Mouse (Mus musculus) thymus, adult 2 months (tissue): ENCODE results near the gene Prss35. TPM values are rescaled to one million over a fixed set of nuclear protein-coding genes. Genes with fewer than 3 reads are reported as not detected.

Experiments
- DNase-seq: peaks from one replicate; pipeline ENCODE4 v3.0.0; 2021
- H3K27ac ChIP-seq: fragments of 200-500 bp; 2 replicates; pipeline ENCODE4 v1.5.1; 2012; ENCODE audit warnings: low read length, control low read depth; ENCODE audit not compliant: control insufficient read depth, insufficient read depth
- H3K27me3 ChIP-seq: fragments of 200-500 bp; 2 replicates; pipeline ENCODE4 v1.6.1; 2012; ENCODE audit warnings: mild to moderate bottlenecking, low read length, moderate library complexity, mixed read lengths; ENCODE audit not compliant: control insufficient read depth, insufficient read depth
- H3K36me3 ChIP-seq: fragments of 200-500 bp; 2 replicates; pipeline ENCODE4 v1.6.1; 2012; ENCODE audit warnings: mild to moderate bottlenecking, low read length, moderate library complexity; ENCODE audit not compliant: control insufficient read depth, insufficient read depth
- H3K4me1 ChIP-seq: fragments of 200-500 bp; replicated peaks from 2 replicates; pipeline ENCODE4 v1.6.1; 2012; ENCODE audit warnings: low read length; ENCODE audit not compliant: control insufficient read depth, insufficient read depth
- H3K4me3 ChIP-seq: fragments of 200-500 bp; 2 replicates; pipeline ENCODE4 v1.5.1; 2012; ENCODE audit warnings: mild to moderate bottlenecking, low read length, control low read depth, moderate library complexity; ENCODE audit not compliant: control insufficient read depth, insufficient read depth
- CTCF ChIP-seq: fragments of 200-500 bp; IDR thresholded peaks from 2 replicates; pipeline ENCODE4 v1.5.1; 2012; ENCODE audit warnings: mild to moderate bottlenecking, control low read depth, low read length, moderate library complexity, borderline replicate concordance; ENCODE audit not compliant: control insufficient read depth, poor library complexity, insufficient read depth; ENCODE audit errors: extremely low read depth
- POLR2A ChIP-seq: fragments of 200-500 bp; IDR thresholded peaks from 2 replicates; pipeline ENCODE4 v1.6.1; 2012; ENCODE audit warnings: mild to moderate bottlenecking, low read length, control low read depth, moderate library complexity; ENCODE audit not compliant: control insufficient read depth, poor library complexity, insufficient read depth; ENCODE audit errors: extremely low read depth
- WGBS: fragments of 180-500 bp; shearing (Covaris S2); methylation state at CpG from one replicate; pipeline ENCODE4 v1.1.7; 2018; 5-methylcytosine and 5-hydroxymethylcytosine counted together
- polyA plus RNA-seq: library from polyadenylated mRNA; depleted of rRNA; stranded (reverse); fragments of >200 nt; gene quantifications from 2 replicates; pipeline ENCODE4 v1.2.3, GENCODE M21; 2012

Prss35 gene
- polyA plus RNA-seq, 1 experiment: 0.16 TPM

DNA sequence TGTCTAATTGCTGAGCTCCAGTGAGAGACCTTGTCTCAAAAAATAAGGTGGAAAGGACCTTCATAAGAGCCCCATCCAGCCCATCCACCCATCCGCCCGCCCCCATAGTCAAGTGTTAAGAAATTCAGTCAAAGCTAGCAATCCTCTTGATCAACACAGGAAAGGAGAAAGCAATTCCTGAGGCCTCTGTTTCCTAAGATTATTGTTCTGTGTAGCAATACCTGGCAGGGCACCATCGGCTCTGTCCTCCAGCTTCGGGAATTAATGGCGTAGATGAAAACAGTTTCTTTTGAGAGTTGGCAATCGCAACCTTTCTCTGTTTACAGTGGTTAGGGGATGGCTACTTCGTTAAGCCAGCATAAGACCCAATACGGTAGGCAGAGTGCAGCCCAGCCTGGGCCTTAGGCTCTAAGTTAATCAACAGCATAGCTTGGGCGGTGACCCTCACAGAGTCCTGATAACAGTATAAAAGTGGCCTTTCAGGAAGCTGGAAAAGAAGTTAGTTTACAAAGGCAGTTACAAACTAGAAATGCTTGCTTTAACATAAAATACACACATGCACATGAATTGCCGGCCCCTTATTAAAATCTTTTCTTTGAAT, 15.1 kb upstream of the Prss35 start:
- Histone ChIP-seq H3K36me3 (no peaks in the 10 kb centered on the region), H3K4me1 (no peaks in the 10 kb centered on the region), H3K27ac (no peak overlapping the region), H3K4me3 (no peak overlapping the region), H3K27me3 (no peaks in the 10 kb centered on the region)
- TF ChIP-seq CTCF: no peak
- TF ChIP-seq POLR2A: no peak
- 88% methylated on average over 10 of the region's 10 CpGs for WGBS
- DNase-seq: no peak

DNA sequence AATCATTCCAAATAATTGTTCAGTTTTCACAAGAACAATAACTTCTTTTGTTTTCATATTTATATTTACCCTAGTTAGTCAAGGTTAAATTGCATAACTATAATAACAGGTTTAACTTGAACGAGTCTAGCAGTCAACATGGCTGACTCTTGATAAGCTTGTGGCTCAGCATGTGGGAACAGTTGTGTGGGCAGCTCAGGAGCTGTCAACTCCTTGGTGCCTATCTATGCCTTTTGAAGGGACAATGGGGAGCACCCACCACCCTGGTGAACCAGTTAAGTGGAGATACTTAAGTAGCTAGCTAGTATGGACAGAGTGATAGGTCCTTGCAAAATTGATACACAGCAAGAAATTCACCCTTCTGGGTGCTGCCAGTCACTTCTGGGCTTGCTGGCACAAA, 14.4 kb upstream of the Prss35 start:
- WGBS: 68% methylated on average over 1 of the region's 1 CpGs
- TF ChIP-seq CTCF: no peak
- no peak for TF ChIP-seq POLR2A
- no peak for DNase-seq
- Histone ChIP-seq H3K4me3 (no peak overlapping the region), H3K36me3 (no peaks in the 10 kb centered on the region), H3K4me1 (no peaks in the 10 kb centered on the region), H3K27ac (no peak overlapping the region), H3K27me3 (no peaks in the 10 kb centered on the region)

DNA sequence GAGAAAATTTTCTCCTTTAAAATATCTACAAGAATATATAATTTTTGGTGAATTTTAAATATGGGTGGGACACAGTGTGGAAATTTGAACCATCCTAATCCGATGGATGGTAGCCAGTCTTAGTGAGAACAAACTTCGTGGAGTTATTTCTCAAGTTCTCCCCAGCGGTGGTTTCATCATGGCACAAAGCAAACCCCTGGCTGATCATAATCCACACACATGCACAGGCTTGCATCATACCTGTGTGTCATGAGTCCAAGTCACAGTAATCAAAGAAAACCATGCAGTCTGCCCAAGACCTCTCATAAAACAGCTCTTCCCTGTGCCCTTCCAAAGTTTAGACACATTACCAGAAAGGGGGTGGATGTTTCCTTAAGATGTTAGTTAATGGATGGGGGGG, 13.6 kb upstream of the Prss35 start:
- 92% methylated on average over 3 of the region's 3 CpGs for WGBS
- DNase-seq: no peak
- H3K4me3 ChIP-seq: no peak overlapping the region
- no peak overlapping the region for H3K27ac ChIP-seq
- TF ChIP-seq CTCF (no peak), POLR2A (no peak)
- H3K36me3 ChIP-seq: no peaks in the 10 kb centered on the region
- no peaks in the 10 kb centered on the region for H3K4me1 ChIP-seq
- H3K27me3 ChIP-seq: no peaks in the 10 kb centered on the region

DNA sequence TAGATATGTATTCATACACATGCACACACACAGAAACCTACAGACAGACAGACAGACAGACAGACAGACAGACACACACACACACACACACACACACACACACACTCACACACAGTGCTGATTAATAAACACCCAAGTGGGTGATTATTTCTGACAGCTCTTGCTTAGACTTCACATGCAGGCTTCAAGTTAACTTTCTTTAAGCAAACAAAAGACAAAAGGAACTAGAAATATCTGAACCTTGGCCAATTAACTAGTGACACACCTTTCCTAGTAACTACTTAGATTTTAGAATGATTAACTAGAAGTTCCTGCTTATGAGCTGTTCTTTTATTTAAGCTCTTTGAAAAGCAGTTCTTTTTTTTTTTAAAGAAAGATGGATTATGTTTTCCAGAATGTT, 9.1 kb upstream of the Prss35 start:
- no peaks in the 10 kb centered on the region for H3K4me1 ChIP-seq
- no peak overlapping the region for H3K4me3 ChIP-seq
- no peaks in the 10 kb centered on the region for H3K27me3 ChIP-seq
- H3K36me3 ChIP-seq: no peaks in the 10 kb centered on the region
- H3K27ac ChIP-seq: no peak overlapping the region
- no peak for DNase-seq
- TF ChIP-seq CTCF: no peak
- TF ChIP-seq POLR2A: no peak

DNA sequence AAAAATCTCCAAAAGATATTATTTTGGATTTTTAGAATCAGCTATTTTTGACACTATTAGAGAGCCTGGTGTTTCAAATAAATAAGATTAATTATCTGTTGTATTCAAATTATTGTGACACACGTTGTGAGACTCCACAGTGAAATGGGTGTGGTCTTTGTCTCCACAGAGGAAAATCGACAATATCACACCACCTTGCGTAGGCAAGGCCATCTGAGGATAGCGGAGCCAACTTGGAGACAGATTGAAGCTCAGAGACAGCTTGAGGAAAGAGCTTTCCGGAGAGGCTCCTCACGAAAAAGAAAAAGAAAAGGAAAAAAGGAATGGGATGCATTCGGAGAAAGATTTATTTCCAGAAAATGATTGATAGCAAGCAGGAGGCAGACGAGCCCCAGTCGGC, 8.7 kb upstream of the Prss35 start:
- Histone ChIP-seq H3K36me3 (no peaks in the 10 kb centered on the region), H3K27me3 (no peaks in the 10 kb centered on the region), H3K27ac (no peak overlapping the region), H3K4me1 (no peaks in the 10 kb centered on the region), H3K4me3 (no peak overlapping the region)
- TF ChIP-seq CTCF (no peak), POLR2A (no peak)
- no peak for DNase-seq
- WGBS: 80% methylated on average over 9 of the region's 9 CpGs

DNA sequence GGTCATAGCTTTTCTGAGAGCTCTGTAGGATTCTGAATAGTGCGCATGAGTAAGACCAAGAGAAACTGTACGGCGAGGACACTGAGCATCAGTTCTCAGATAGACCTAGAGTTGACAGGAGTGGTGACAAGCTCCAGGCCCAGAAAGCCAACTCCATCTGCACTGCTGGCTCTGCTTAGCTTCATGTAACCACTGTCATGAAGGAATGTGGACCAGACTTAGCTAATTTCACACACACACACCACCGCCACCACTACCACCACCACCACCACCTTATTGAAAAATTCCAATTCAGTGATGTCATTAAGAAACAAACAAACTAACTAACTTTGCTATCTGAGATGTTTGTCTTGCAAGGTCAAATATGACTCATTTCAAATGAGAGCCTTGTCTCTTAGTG, 6.5 kb upstream of the Prss35 start:
- Histone ChIP-seq H3K4me1 (no peaks in the 10 kb centered on the region), H3K36me3 (no peaks in the 10 kb centered on the region), H3K27me3 (no peaks in the 10 kb centered on the region), H3K27ac (no peak overlapping the region), H3K4me3 (no peak overlapping the region)
- TF ChIP-seq POLR2A (no peak), CTCF (no peak)
- DNase-seq: no peak
- 97% methylated on average over 4 of the region's 4 CpGs for WGBS

DNA sequence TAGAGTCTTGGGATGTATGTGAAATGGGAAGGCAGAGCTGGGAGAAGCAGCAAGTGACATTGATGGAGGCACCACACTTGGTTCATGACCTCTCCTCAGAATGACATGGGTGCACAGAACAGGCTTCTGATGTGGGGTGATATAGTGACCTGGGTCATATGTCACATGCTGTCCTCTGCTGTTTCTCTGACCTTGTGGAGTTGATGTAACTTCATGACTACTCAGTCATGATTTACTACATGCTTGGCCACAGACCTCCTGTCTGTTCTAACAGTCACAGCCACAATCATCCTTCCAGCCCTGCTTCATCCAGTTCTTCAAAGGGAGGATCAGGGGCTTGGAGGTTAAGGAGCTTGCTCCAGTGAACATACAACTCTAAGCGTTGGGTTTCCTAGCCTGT, 5.4 kb upstream of the Prss35 start:
- no peak for TF ChIP-seq POLR2A
- no peak for TF ChIP-seq CTCF
- no peak for DNase-seq
- no peak overlapping the region for H3K4me3 ChIP-seq
- no peaks in the 10 kb centered on the region for H3K4me1 ChIP-seq
- H3K27me3 ChIP-seq: no peaks in the 10 kb centered on the region
- H3K27ac ChIP-seq: no peak overlapping the region
- no peaks in the 10 kb centered on the region for H3K36me3 ChIP-seq
- WGBS: 96% methylated on average over 1 of the region's 1 CpGs
